Mouse (Mus musculus): ENCODE results near the gene Taok3. TPM values are rescaled to one million over a fixed set of nuclear protein-coding genes. Genes with fewer than 3 reads are reported as not detected.

The Taok3 gene
- polyA plus RNA-seq, 1 experiment from 2014 or later, result 28.9 TPM

- no peak for ATAC-seq (ENCODE audit: low FRiP score, low read depth)
- Histone ChIP-seq H3K9me3 (no peaks in the 10 kb centered on the region), H3K9ac (replicated peaks) (no peak overlapping the region), H3K36me3 (no peaks in the 10 kb centered on the region), H3K27ac (replicated peaks) (no peak overlapping the region), H3K27me3 (no peaks in the 10 kb centered on the region), H3K4me1 (no peaks in the 10 kb centered on the region), H3K4me3 (no peak overlapping the region), H3K4me2 (replicated peaks) (no peak overlapping the region)
- 86% methylated on average over 5 of the region's 5 CpGs for WGBS
These were observed 30.1 kb downstream of the Taok3 start for GRCm38 (mm10) chr5:117150068-117150467.

GRCm38 (mm10) chr5:117152944-117153343 lies 33.0 kb downstream of the Taok3 start:
- no peak for ATAC-seq (ENCODE audit: low FRiP score, low read depth)
- Histone ChIP-seq H3K4me3 (no peak overlapping the region), H3K4me1 (no peaks in the 10 kb centered on the region), H3K9ac (replicated peaks) (no peak overlapping the region), H3K9me3 (no peaks in the 10 kb centered on the region), H3K27ac (replicated peaks) (no peak overlapping the region), H3K27me3 (no peaks in the 10 kb centered on the region), H3K4me2 (replicated peaks) (no peak overlapping the region), H3K36me3 (no peaks in the 10 kb centered on the region)

DNA sequence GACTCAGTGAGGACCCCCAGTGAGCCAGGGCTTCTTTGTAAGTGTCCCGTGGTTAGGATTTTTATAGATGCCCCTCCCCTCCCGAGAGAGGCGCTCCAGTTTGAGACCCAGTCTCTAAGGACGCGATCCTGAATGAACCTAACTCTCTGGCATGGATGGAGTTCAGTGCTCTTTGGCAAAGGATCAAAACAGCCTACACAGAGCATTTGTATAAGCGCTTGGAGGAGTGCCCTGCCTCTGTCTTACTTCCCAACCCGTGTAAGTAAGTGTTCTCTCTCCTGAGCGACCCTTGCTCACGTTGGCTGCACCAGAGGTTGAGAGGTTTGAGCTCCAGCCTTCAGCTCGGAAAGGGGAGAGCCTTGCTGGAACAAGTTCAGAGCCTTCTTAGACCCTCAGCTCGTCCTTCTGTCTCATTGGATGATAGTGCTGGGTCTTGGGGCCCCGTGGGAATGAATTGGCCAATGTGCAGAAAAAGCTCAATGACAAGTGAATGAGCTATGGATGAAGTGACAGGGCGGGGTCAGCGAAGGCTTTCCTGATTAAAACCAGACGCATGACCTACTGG lies 33.7 kb downstream of the Taok3 start:
- 87% methylated on average over 15 of the region's 15 CpGs for WGBS

GRCm38 (mm10) chr5:117158335-117159018 lies 38.5 kb downstream of the Taok3 start:
- WGBS, result 83% methylated on average over 7 of the region's 7 CpGs
- H3K36me3 ChIP-seq, result no peaks in the 10 kb centered on the region
- no peak overlapping the region for H3K9ac ChIP-seq (replicated peaks)
- no peak for ATAC-seq (ENCODE audit: low FRiP score, low read depth)
- H3K4me1 ChIP-seq, result peaks cover 4% of the 10 kb centered on the region; the same call in 1 of the 2 replicates
- H3K27ac ChIP-seq (replicated peaks), result no peak overlapping the region
- no peaks in the 10 kb centered on the region for H3K27me3 ChIP-seq
- no peak overlapping the region for H3K4me2 ChIP-seq (replicated peaks)
- H3K4me3 ChIP-seq, result no peak overlapping the region
- H3K9me3 ChIP-seq, result no peaks in the 10 kb centered on the region

More for the DNA sequence above, 33.7 kb downstream of the Taok3 start:
- H3K36me3 ChIP-seq, result no peaks in the 10 kb centered on the region
- no peak overlapping the region for H3K27ac ChIP-seq (replicated peaks)
- H3K9ac ChIP-seq (replicated peaks), result no peak overlapping the region
- no peak for ATAC-seq (ENCODE audit: low FRiP score, low read depth)
- no peaks in the 10 kb centered on the region for H3K4me1 ChIP-seq
- H3K9me3 ChIP-seq, result no peaks in the 10 kb centered on the region
- no peaks in the 10 kb centered on the region for H3K27me3 ChIP-seq
- H3K4me2 ChIP-seq (replicated peaks), result no peak overlapping the region
- H3K4me3 ChIP-seq, result no peak overlapping the region

DNA sequence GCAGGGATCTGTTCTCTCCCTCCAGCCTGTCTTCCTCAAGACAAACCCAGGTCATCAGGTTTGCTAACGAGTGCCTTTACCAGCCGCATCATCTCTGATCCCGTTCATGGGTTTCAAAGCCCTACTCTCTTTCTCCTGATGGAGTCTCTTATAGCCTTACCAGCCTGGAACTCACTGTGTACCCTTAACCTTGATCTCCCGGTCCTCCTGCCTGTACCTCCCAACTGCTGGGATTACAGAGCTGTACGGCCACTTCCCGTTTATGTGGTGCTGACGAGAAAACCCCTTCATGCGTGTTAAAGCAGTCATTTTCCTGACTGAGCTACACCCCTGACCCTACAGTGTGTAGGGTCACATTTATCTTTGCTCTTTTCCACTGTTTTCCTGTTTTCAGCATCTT lies 39.4 kb downstream of the Taok3 start:
- ATAC-seq (ENCODE audit: low FRiP score, low read depth), result no peak
- no peak overlapping the region for H3K27ac ChIP-seq (replicated peaks)
- no peak overlapping the region for H3K4me3 ChIP-seq
- H3K36me3 ChIP-seq, result no peaks in the 10 kb centered on the region
- H3K9ac ChIP-seq (replicated peaks), result no peak overlapping the region
- H3K27me3 ChIP-seq, result no peaks in the 10 kb centered on the region
- WGBS, result 76% methylated on average over 8 of the region's 8 CpGs
- peaks cover 4% of the 10 kb centered on the region; the same call in 1 of the 2 replicates for H3K4me1 ChIP-seq
- no peaks in the 10 kb centered on the region for H3K9me3 ChIP-seq
- H3K4me2 ChIP-seq (replicated peaks), result no peak overlapping the region

DNA sequence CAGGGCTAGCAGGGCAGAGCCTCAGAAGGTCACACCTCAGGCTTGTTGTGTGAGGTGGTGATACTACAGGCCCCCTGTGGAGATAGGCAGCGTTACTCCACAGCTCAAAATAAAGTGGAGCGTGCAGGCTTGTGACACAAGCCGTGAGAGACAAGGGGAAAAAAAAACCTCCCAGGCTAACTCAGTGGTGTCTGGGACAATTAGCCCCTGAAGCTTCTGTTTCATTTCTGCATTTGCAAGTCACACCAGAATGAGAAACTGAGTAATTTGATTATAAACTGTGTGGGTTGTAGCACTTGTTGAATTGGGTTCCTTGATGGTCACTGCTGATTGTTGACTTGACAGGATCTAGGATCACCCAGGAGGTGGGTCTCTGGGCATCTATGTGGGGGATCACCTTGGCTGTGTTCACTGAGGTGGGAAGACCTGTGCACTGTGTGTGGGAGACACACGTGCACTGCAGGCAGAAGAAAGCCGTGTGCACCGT lies 39.9 kb downstream of the Taok3 start:
- Histone ChIP-seq H3K27me3 (no peaks in the 10 kb centered on the region), H3K9me3 (no peaks in the 10 kb centered on the region), H3K4me3 (no peak overlapping the region), H3K4me2 (replicated peaks) (no peak overlapping the region), H3K36me3 (no peaks in the 10 kb centered on the region), H3K4me1 (peaks cover 4% of the 10 kb centered on the region; the same call in 1 of the 2 replicates), H3K27ac (replicated peaks) (no peak overlapping the region), H3K9ac (replicated peaks) (no peak overlapping the region)
- no peak for ATAC-seq (ENCODE audit: low FRiP score, low read depth)
- WGBS, result 54% methylated on average over 6 of the region's 6 CpGs

- peaks cover 4% of the 10 kb centered on the region; the same call in 1 of the 2 replicates for H3K4me1 ChIP-seq
- WGBS, result 75% methylated on average over 10 of the region's 10 CpGs
- H3K9me3 ChIP-seq, result no peaks in the 10 kb centered on the region
- no peak overlapping the region for H3K4me3 ChIP-seq
- no peak overlapping the region for H3K9ac ChIP-seq (replicated peaks)
- ATAC-seq (ENCODE audit: low FRiP score, low read depth), result no peak
- H3K4me2 ChIP-seq (replicated peaks), result no peak overlapping the region
- H3K36me3 ChIP-seq, result no peaks in the 10 kb centered on the region
- H3K27ac ChIP-seq (replicated peaks), result no peak overlapping the region
- no peaks in the 10 kb centered on the region for H3K27me3 ChIP-seq
These were observed 40.6 kb downstream of the Taok3 start for GRCm38 (mm10) chr5:117160499-117160898.

- Histone ChIP-seq H3K27ac (replicated peaks) (no peak overlapping the region), H3K4me2 (replicated peaks) (no peak overlapping the region), H3K36me3 (no peaks in the 10 kb centered on the region), H3K4me3 (no peak overlapping the region), H3K4me1 (peaks cover 4% of the 10 kb centered on the region; the same call in 1 of the 2 replicates), H3K9me3 (no peaks in the 10 kb centered on the region), H3K27me3 (no peaks in the 10 kb centered on the region), H3K9ac (replicated peaks) (no peak overlapping the region)
- 97% methylated on average over 13 of the region's 13 CpGs for WGBS
- ATAC-seq (ENCODE audit: low FRiP score, low read depth), result no peak
These were observed 43.9 kb downstream of the Taok3 start for GRCm38 (mm10) chr5:117163790-117164189.

DNA sequence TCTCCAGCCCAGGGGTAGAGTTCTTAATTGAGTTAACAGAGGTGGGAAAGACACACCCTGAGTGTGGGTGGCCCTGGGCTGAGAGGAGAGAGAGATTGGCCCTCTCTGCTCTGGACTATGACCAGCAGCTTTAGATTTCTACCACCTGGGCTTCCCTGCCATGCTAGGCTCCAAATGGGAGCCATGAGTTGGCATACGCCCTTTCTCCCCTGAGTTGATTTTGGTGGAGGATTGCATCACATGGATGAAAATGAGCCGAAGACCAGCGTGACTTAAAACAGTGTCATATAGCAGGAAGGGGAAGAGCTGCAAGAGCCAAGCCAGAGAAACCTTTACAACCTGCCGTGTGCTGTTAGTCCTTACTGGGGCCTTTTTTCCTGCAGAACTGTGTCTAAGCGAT lies 44.6 kb downstream of the Taok3 start:
- Histone ChIP-seq H3K27ac (replicated peaks) (no peak overlapping the region), H3K4me1 (peaks cover 2% of the 10 kb centered on the region; the same call in 1 of the 2 replicates), H3K4me2 (replicated peaks) (no peak overlapping the region), H3K4me3 (no peak overlapping the region), H3K9me3 (no peaks in the 10 kb centered on the region), H3K9ac (replicated peaks) (no peak overlapping the region), H3K27me3 (no peaks in the 10 kb centered on the region), H3K36me3 (no peaks in the 10 kb centered on the region)
- ATAC-seq (ENCODE audit: low FRiP score, low read depth), result no peak
- WGBS, result 87% methylated on average over 5 of the region's 5 CpGs

- Histone ChIP-seq H3K9ac (replicated peaks) (no peak overlapping the region), H3K27ac (replicated peaks) (no peak overlapping the region), H3K4me2 (replicated peaks) (no peak overlapping the region), H3K27me3 (no peaks in the 10 kb centered on the region), H3K4me3 (no peak overlapping the region), H3K9me3 (no peaks in the 10 kb centered on the region), H3K4me1 (no peaks in the 10 kb centered on the region), H3K36me3 (no peaks in the 10 kb centered on the region)
- 65% methylated on average over 2 of the region's 2 CpGs for WGBS
- ATAC-seq (ENCODE audit: low FRiP score, low read depth), result no peak
These were observed 45.0 kb downstream of the Taok3 start for GRCm38 (mm10) chr5:117164923-117165322.

DNA sequence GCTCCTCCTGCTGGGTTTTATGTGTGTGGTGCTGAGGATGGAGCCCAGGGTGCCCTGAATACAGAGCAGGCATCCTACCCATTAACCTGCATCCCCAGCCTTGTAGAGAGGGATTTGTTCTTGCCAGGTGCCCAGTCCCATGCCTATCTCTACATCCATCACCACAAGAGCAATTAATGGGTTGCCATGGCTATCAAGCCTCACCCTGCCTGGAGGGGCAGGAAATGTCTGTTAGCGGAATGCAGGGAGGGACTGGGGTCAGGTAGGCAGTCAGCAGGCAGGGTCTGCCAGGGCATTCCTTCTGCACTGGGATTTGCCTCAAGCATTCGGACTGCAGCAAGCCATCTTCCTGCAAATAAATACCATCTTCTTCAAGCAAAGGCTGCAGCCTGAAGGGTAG lies 46.0 kb downstream of the Taok3 start:
- H3K27ac ChIP-seq (replicated peaks), result no peak overlapping the region
- H3K4me3 ChIP-seq, result no peak overlapping the region
- H3K27me3 ChIP-seq, result no peaks in the 10 kb centered on the region
- H3K4me1 ChIP-seq, result no peaks in the 10 kb centered on the region
- no peaks in the 10 kb centered on the region for H3K36me3 ChIP-seq
- H3K9me3 ChIP-seq, result no peaks in the 10 kb centered on the region
- no peak overlapping the region for H3K9ac ChIP-seq (replicated peaks)
- H3K4me2 ChIP-seq (replicated peaks), result no peak overlapping the region
- no peak for ATAC-seq (ENCODE audit: low FRiP score, low read depth)
- 82% methylated on average over 2 of the region's 2 CpGs for WGBS

GRCm38 (mm10) chr5:117166811-117167365 lies 47.0 kb downstream of the Taok3 start:
- 91% methylated on average over 11 of the region's 11 CpGs for WGBS
- Histone ChIP-seq H3K27me3 (no peaks in the 10 kb centered on the region), H3K27ac (replicated peaks) (no peak overlapping the region), H3K36me3 (no peaks in the 10 kb centered on the region), H3K9ac (replicated peaks) (no peak overlapping the region), H3K9me3 (no peaks in the 10 kb centered on the region), H3K4me1 (no peaks in the 10 kb centered on the region), H3K4me2 (replicated peaks) (no peak overlapping the region), H3K4me3 (no peak overlapping the region)
- no peak for ATAC-seq (ENCODE audit: low FRiP score, low read depth)
